24 mouse cellular contexts compared by ENCODE assay signal in genomic region chr3:131691202-131691601, GRCm38 (mm10).
DNase-seq lines count a peak whose midpoint lies in the region; ATAC-seq and TF ChIP-seq lines count a peak whose summit lies in the region.
"Had no signal": no experiment of that assay in that cellular context is flagged by ENCODE, and none has a peak within 500 bp of the region (broad histone marks: within the 10 kb centered on the region; RNA-seq: fewer than 3 reads in every experiment).

No protein-coding gene starts in this region.

- no peaks in the 10 kb centered on the region for H3K27me3 ChIP-seq in limb, embryonic 15.5 days
- no peaks in the 10 kb centered on the region for H3K27me3 ChIP-seq in limb, embryonic 10.5 days (ENCODE audit: low read depth, poor library complexity, severe bottlenecking)
- H3K27me3 ChIP-seq in Patski, result no peaks in the 10 kb centered on the region
- no peaks in the 10 kb centered on the region for H3K27me3 ChIP-seq in liver, embryonic 12.5 days (replicated peaks)
- H3K27me3 ChIP-seq: CH12.LX; forebrain, embryonic 13.5 days; hindbrain, embryonic 13.5 days had no signal

- no peak for ATAC-seq in limb, embryonic 15.5 days (ENCODE audit: insufficient number of reproducible peaks, low FRiP score, low TSS enrichment, low read depth)
- ATAC-seq in Patski, result peak; percentile 84
- ATAC-seq in liver, embryonic 12.5 days, result no peak
- ATAC-seq: forebrain, embryonic 13.5 days; forebrain, embryonic 16.5 days had no signal

- TF ChIP-seq CTCF in Patski (IDR thresholded peaks at IDR 0.05), result no peak

- 0 out of 2 replicates have a peak overlapping the region, but pooled peaks have one; percentile 24 for H3K27ac ChIP-seq in limb, embryonic 15.5 days
- no peak overlapping the region for H3K27ac ChIP-seq in limb, embryonic 10.5 days
- no peak overlapping the region for H3K27ac ChIP-seq in liver, embryonic 12.5 days
- H3K27ac ChIP-seq: forebrain, embryonic 10.5 days; forebrain, embryonic 13.5 days; hindbrain, embryonic 10.5 days; hindbrain, embryonic 13.5 days had no signal

- H3K4me3 ChIP-seq in limb, embryonic 15.5 days, result no peak overlapping the region
- H3K4me3 ChIP-seq in limb, embryonic 10.5 days, result no peak overlapping the region
- H3K4me3 ChIP-seq in liver, embryonic 12.5 days, result no peak overlapping the region
- H3K4me3 ChIP-seq: forebrain, embryonic 10.5 days; forebrain, embryonic 13.5 days; hindbrain, embryonic 10.5 days; hindbrain, embryonic 13.5 days had no signal

- CTCF ChIA-PET in Patski (lab: Charles Lee), result interaction anchor here (0.6 to 1.7 kb wide), 4 partner anchors 13 to 73 kb away, joined by 3 to 5 read pairs (median 3); no protein-coding TSS in a partner anchor

- H3K9me3 ChIP-seq in limb, embryonic 15.5 days, result no peaks in the 10 kb centered on the region
- no peaks in the 10 kb centered on the region for H3K9me3 ChIP-seq in limb, embryonic 10.5 days (replicated peaks)
- no peaks in the 10 kb centered on the region for H3K9me3 ChIP-seq in liver, embryonic 12.5 days (replicated peaks)
- H3K9me3 ChIP-seq: forebrain, embryonic 10.5 days; forebrain, embryonic 13.5 days; hindbrain, embryonic 10.5 days; hindbrain, embryonic 13.5 days had no signal

- WGBS in limb, embryonic 15.5 days, result 80% methylated on average over 3 of the region's 3 CpGs
- 95% methylated on average over 3 of the region's 3 CpGs for WGBS in limb, embryonic 10.5 days
- WGBS in liver, embryonic 12.5 days (ENCODE audit: insufficient replicate concordance), result 66% methylated on average over 3 of the region's 3 CpGs

- in situ Hi-C loops in Patski (cut with MboI; ENCODE audit: low pct_unique_long_range_greater_than_20kb), result no loop called here

- H3K36me3 ChIP-seq in limb, embryonic 15.5 days, result no peaks in the 10 kb centered on the region
- no peaks in the 10 kb centered on the region for H3K36me3 ChIP-seq in limb, embryonic 10.5 days
- H3K36me3 ChIP-seq in liver, embryonic 12.5 days, result no peaks in the 10 kb centered on the region
- H3K36me3 ChIP-seq: forebrain, embryonic 10.5 days; G1E; hindbrain, embryonic 10.5 days; hindbrain, embryonic 13.5 days had no signal

- POLR2A ChIA-PET in Patski (lab: Charles Lee), result no interaction called here

- DNase-seq in limb, embryonic 10.5 days (ENCODE audit: low spot score), result no peak
- peak; percentile 15 for DNase-seq in lung, postnatal 25 days (ENCODE audit: low spot score)
- DNase-seq in lung, postnatal 4 days, result no peak
- peak; percentile 27 for DNase-seq in Patski (ENCODE audit: low read depth, low spot score)
- DNase-seq: adrenal gland, adult 2 months; adrenal gland, postnatal 14 days; B cell, adult 2 months; cerebellum, adult 11 months; cerebellum, adult 2 months; cerebellum, adult 9-11 months; cerebellum, postnatal 25 days; gastrocnemius, postnatal 10 days; gastrocnemius, postnatal 36 days; heart, postnatal 36 days had no signal

- no peak overlapping the region for H3K9ac ChIP-seq in limb, embryonic 15.5 days
- H3K9ac ChIP-seq in liver, embryonic 12.5 days, result no peak overlapping the region
- H3K9ac ChIP-seq: forebrain, embryonic 13.5 days; hindbrain, embryonic 13.5 days had no signal

- peaks cover 12% of the 10 kb centered on the region for H3K4me1 ChIP-seq in limb, embryonic 15.5 days
- H3K4me1 ChIP-seq in limb, embryonic 10.5 days, result peaks cover 2% of the 10 kb centered on the region; the same call in 1 of the 2 replicates
- no peaks in the 10 kb centered on the region for H3K4me1 ChIP-seq in liver, embryonic 12.5 days
- H3K4me1 ChIP-seq: forebrain, embryonic 10.5 days; forebrain, embryonic 13.5 days; hindbrain, embryonic 10.5 days; hindbrain, embryonic 13.5 days had no signal

- H3K4me2 ChIP-seq in limb, embryonic 15.5 days, result no peak overlapping the region
- no peak overlapping the region for H3K4me2 ChIP-seq in liver, embryonic 12.5 days
- H3K4me2 ChIP-seq: forebrain, embryonic 13.5 days; heart, embryonic 11.5 days; hindbrain, embryonic 13.5 days had no signal

Comparison
In these comparisons a context has a peak if more than half of its experiments do, and no peak if none do; other contexts are left out.
1. DNase-seq: peak in lung, postnatal 25 days (single experiment) and Patski (single experiment); none in limb, embryonic 10.5 days (single experiment) and lung, postnatal 4 days (0 of 2).